Mouse (Mus musculus): ENCODE measurements around the gene Aqp11. TPM values are rescaled to one million over a fixed set of nuclear protein-coding genes. Genes with fewer than 3 reads are reported as not detected.

The Aqp11 gene
- polyA plus RNA-seq, 1 experiment from 2014 or later, result 51.0 TPM

DNA sequence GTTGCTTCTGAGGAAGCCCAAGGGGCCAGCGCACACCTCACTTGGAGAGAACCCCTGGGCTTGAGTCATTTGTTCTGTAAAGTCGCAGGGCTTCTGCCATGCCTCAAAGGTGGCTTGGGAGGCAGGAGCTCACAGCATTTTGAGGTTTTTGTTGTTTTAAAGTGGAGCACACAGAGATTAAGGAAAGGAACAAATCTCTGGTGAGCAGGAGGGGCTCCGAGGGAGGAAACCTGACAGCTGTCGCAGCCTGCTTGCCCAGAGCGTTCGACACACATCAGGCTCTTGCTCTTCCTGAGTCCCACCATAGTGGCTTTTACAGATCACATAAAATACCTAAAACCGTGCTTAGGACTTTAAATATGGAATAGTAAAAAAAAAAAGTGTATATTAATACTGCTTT is 11.3 kb downstream of the Aqp11 start:
- no peak for DNase-seq
- Histone ChIP-seq H3K4me1 (ENCODE audit: insufficient read depth) (peaks cover 5% of the 10 kb centered on the region; the same call in 1 of the 2 replicates), H3K36me3 (replicated peaks; ENCODE audit: insufficient read depth, low read length) (peaks cover 10% of the 10 kb centered on the region), H3K4me2 (ENCODE audit: low read depth, low read length) (no peak overlapping the region), H3K9me3 (ENCODE audit: low read length) (no peaks in the 10 kb centered on the region), H3K27ac (ENCODE audit: low read depth) (no peak overlapping the region), H3K9ac (replicated peaks) (no peak overlapping the region), H3K27me3 (ENCODE audit: insufficient read depth, low read length) (no peaks in the 10 kb centered on the region), H3K4me3 (ENCODE audit: low read depth, low read length) (no peak overlapping the region)
- WGBS (ENCODE audit: insufficient replicate concordance), result 71% methylated on average over 7 of the region's 7 CpGs
- no peak for ATAC-seq
- TF ChIP-seq EP300 (IDR thresholded peaks at IDR 0.05; ENCODE audit: low read depth), result no peak
- TF ChIP-seq CTCF (IDR thresholded peaks at IDR 0.05; ENCODE audit: low read depth), result no peak

DNA sequence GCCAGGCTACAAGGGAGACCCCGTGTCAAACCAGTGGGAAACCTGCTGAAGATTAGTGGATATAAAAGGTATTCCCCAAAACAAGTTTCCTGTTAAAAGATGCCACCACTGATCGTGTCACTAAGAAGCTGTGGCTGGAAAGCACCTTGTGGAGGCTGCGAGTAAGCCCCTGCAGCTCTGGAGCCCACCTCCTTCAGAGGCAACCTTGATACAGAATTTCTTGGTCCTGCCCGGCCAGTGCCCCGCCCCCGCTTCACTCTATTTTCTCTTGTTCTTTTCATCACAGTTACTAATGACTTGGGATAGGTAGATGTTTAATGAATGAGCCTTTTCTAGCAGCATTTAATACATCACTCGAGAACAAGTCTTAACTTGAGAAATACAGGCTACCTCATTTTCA is 12.0 kb downstream of the Aqp11 start:
- H3K36me3 ChIP-seq (replicated peaks; ENCODE audit: insufficient read depth, low read length), result peaks cover 11% of the 10 kb centered on the region
- H3K27me3 ChIP-seq (ENCODE audit: insufficient read depth, low read length), result no peaks in the 10 kb centered on the region
- no peak for ATAC-seq
- no peak for DNase-seq
- TF ChIP-seq EP300 (IDR thresholded peaks at IDR 0.05; ENCODE audit: low read depth) (no peak), CTCF (IDR thresholded peaks at IDR 0.05; ENCODE audit: low read depth) (no peak)
- H3K9me3 ChIP-seq (ENCODE audit: low read length), result no peaks in the 10 kb centered on the region
- 87% methylated on average over 7 of the region's 7 CpGs for WGBS (ENCODE audit: insufficient replicate concordance)
- H3K9ac ChIP-seq (replicated peaks), result no peak overlapping the region
- no peaks in the 10 kb centered on the region; the same call in 1 of the 2 replicates for H3K4me1 ChIP-seq (ENCODE audit: insufficient read depth)
- H3K4me2 ChIP-seq (ENCODE audit: low read depth, low read length), result no peak overlapping the region
- no peak overlapping the region for H3K4me3 ChIP-seq (ENCODE audit: low read depth, low read length)
- H3K27ac ChIP-seq (ENCODE audit: low read depth), result no peak overlapping the region

DNA sequence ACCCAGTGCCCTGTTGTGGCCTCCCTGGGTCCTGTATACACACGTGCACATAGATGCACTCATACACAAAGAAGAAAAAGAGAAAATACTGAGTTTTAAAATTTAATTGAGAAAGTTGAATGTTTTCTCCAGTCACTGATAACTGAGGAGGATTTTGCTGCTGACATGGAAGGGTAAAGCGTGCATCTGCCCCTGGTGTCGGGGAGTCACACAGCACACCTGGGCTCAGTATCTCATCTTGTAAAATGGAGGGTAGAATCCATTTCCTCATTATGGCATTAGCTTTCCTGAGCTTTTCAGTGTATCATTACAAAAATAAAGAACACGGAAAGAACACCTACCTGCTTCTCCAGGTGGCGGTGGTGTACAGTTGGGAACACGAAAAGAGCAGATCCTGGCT is 12.7 kb downstream of the Aqp11 start:
- no peak for TF ChIP-seq EP300 (IDR thresholded peaks at IDR 0.05; ENCODE audit: low read depth)
- TF ChIP-seq CTCF (IDR thresholded peaks at IDR 0.05; ENCODE audit: low read depth), result no peak
- no peaks in the 10 kb centered on the region for H3K4me1 ChIP-seq (ENCODE audit: insufficient read depth)
- H3K9ac ChIP-seq (replicated peaks), result no peak overlapping the region
- ATAC-seq, result no peak
- H3K36me3 ChIP-seq (replicated peaks; ENCODE audit: insufficient read depth, low read length), result peaks cover 13% of the 10 kb centered on the region
- H3K27me3 ChIP-seq (ENCODE audit: insufficient read depth, low read length), result no peaks in the 10 kb centered on the region
- H3K4me3 ChIP-seq (ENCODE audit: low read depth, low read length), result no peak overlapping the region
- H3K27ac ChIP-seq (ENCODE audit: low read depth), result no peak overlapping the region
- WGBS (ENCODE audit: insufficient replicate concordance), result 93% methylated on average over 6 of the region's 6 CpGs
- H3K4me2 ChIP-seq (ENCODE audit: low read depth, low read length), result no peak overlapping the region
- no peaks in the 10 kb centered on the region for H3K9me3 ChIP-seq (ENCODE audit: low read length)
- DNase-seq, result no peak

DNA sequence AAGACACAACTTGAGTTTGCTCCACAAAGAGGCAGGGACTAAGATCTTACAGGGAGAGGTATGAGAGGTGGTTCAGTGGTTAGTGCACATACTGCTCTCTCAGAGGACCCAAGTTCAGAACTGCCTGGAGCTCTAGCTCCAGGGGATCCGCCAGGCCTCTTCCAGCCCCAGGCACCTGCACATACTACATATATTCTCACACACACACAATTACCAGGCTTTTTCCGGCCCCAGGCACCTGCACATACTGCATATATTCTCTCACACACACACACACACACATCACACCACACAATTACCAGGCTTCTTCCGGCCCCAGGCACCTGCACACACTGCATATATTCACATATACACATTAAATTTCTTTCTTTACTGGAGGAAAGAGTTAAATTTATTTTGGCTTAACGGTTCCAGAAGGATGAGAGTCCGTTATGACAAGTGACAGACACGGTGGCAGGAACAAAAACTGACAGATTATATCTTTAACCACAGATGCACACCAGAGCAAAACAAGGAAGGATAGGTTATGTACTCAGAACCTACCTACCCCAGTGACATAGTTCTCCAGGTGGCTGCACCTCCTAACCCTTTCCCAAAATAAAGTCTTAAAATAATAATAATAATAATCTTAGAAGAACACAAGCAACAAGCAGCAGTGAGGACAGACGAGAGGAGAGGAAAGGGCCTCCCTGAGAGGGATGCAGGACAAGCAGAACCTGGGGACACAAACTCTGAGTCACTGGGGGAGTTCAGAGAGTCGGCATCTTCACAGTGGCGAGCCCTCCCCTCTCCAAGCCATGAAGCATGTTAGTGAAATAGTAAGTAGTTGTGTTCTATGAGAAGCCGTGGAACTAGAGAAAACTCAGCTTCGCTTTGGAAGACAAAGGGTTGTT is 14.2 kb downstream of the Aqp11 start:
- H3K36me3 ChIP-seq (replicated peaks; ENCODE audit: insufficient read depth, low read length), result peaks cover 15% of the 10 kb centered on the region
- H3K27ac ChIP-seq (ENCODE audit: low read depth), result no peak overlapping the region
- no peaks in the 10 kb centered on the region for H3K9me3 ChIP-seq (ENCODE audit: low read length)
- H3K27me3 ChIP-seq (ENCODE audit: insufficient read depth, low read length), result no peaks in the 10 kb centered on the region
- DNase-seq (no peak), ATAC-seq (no peak)
- no peak for TF ChIP-seq CTCF (IDR thresholded peaks at IDR 0.05; ENCODE audit: low read depth)
- TF ChIP-seq EP300 (IDR thresholded peaks at IDR 0.05; ENCODE audit: low read depth), result peak; percentile 40; the same call in 1 of the 2 replicates
- no peak overlapping the region for H3K4me3 ChIP-seq (ENCODE audit: low read depth, low read length)
- H3K4me2 ChIP-seq (ENCODE audit: low read depth, low read length), result no peak overlapping the region
- H3K4me1 ChIP-seq (ENCODE audit: insufficient read depth), result no peaks in the 10 kb centered on the region
- no peak overlapping the region for H3K9ac ChIP-seq (replicated peaks)
- 68% methylated on average over 11 of the region's 11 CpGs for WGBS (ENCODE audit: insufficient replicate concordance)

DNA sequence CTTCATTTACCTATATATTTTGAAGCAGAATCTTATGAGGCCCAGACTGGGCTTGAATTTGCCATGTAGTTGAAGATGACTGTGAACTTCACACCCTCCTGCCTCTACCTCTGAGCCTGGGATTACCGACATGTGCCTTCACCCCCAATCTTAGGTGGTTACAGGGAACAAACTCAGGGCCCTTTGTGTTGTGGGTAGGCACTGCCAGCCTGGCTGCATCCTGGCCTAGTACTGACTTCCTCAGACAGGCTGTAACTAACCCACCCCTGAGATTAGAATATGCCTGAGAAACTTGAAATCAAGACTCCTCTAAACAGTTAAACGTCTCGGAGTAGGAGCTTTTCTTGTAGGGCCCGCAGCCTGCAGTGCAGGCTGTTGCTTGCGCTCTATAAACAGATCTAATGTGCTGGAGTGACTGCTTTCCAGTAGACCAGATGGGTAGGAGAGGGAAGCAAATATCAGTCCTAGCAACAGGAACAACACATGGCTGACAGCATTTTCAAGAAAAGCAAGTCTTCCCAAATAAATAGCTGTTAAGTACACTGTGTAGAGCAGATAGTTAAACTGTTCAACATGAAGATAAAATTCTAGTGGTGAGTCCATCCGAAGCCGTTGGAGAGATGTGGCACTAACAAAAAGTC is 15.7 kb downstream of the Aqp11 start:
- Histone ChIP-seq H3K9me3 (ENCODE audit: low read length) (no peaks in the 10 kb centered on the region), H3K4me3 (ENCODE audit: low read depth, low read length) (no peak overlapping the region), H3K4me1 (ENCODE audit: insufficient read depth) (no peaks in the 10 kb centered on the region), H3K36me3 (replicated peaks; ENCODE audit: insufficient read depth, low read length) (peaks cover 18% of the 10 kb centered on the region), H3K27me3 (ENCODE audit: insufficient read depth, low read length) (no peaks in the 10 kb centered on the region), H3K4me2 (ENCODE audit: low read depth, low read length) (no peak overlapping the region), H3K9ac (replicated peaks) (no peak overlapping the region), H3K27ac (ENCODE audit: low read depth) (no peak overlapping the region)
- 73% methylated on average over 7 of the region's 7 CpGs for WGBS (ENCODE audit: insufficient replicate concordance)
- no peak for DNase-seq
- TF ChIP-seq CTCF (IDR thresholded peaks at IDR 0.05; ENCODE audit: low read depth) (no peak), EP300 (IDR thresholded peaks at IDR 0.05; ENCODE audit: low read depth) (no peak)
- no peak for ATAC-seq

DNA sequence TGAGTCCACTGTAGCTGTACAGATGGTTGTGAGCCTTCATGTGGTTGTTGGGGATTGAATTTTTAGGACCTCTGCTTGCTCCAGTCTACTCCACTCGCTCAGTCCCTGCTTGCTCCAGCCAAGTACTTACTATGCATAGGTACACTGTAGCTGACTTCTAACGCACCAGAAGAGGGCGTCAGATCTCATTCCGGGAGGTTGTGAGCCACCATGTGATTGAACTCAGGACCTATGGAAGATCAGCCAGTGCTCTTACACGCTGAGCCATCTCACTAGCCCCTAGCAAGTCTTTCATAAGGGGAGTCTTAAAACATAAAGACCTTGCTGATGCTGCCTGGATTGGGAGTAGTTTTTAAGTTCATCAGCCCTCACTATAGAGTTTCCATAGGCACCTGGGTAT is 18.0 kb downstream of the Aqp11 start:
- Histone ChIP-seq H3K4me1 (ENCODE audit: insufficient read depth) (no peaks in the 10 kb centered on the region), H3K9me3 (ENCODE audit: low read length) (no peaks in the 10 kb centered on the region), H3K36me3 (replicated peaks; ENCODE audit: insufficient read depth, low read length) (peaks cover 26% of the 10 kb centered on the region), H3K9ac (replicated peaks) (no peak overlapping the region), H3K27ac (ENCODE audit: low read depth) (no peak overlapping the region), H3K4me3 (ENCODE audit: low read depth, low read length) (no peak overlapping the region), H3K4me2 (ENCODE audit: low read depth, low read length) (no peak overlapping the region), H3K27me3 (ENCODE audit: insufficient read depth, low read length) (no peaks in the 10 kb centered on the region)
- 73% methylated on average over 5 of the region's 5 CpGs for WGBS (ENCODE audit: insufficient replicate concordance)
- DNase-seq, result no peak
- no peak for ATAC-seq
- TF ChIP-seq EP300 (IDR thresholded peaks at IDR 0.05; ENCODE audit: low read depth) (no peak), CTCF (IDR thresholded peaks at IDR 0.05; ENCODE audit: low read depth) (0 out of 2 replicates have a peak, but pooled peaks have one; percentile 18)

Data from liver, postnatal 0 days (tissue).